Comparison of ENCODE assay signal across 8 mouse cellular contexts in genomic region chr7:24482208-24483020, GRCm38 (mm10). TPM values are rescaled to one million over a fixed set of nuclear protein-coding genes. Genes with fewer than 3 reads are reported as not detected.
A peak's percentile ranks its signal among the peaks of the same experiment; 100 is the strongest.
DNase-seq lines count a peak whose midpoint lies in the region; ATAC-seq and TF ChIP-seq lines count a peak whose summit lies in the region.

No protein-coding gene starts in this region.

- peak overlapping the region; percentile 67 for H3K4me3 ChIP-seq in liver, adult 2 months (ENCODE audit: insufficient read depth, low read depth, low read length)
- H3K4me3 ChIP-seq in embryonic fibroblast, embryonic 13.5 days (ENCODE audit: insufficient read depth, low read length): peak overlapping the region; percentile 8; the same call in 1 of the 2 replicates
- peak overlapping the region; percentile 84 for H3K4me3 ChIP-seq in limb, embryonic 10.5 days
- H3K4me3 ChIP-seq in neural tube, embryonic 13.5 days: peak overlapping the region; percentile 76

- peak overlapping the region; percentile 96 for H3K9ac ChIP-seq in liver, adult 2 months (ENCODE audit: low read depth, low read length)
- H3K9ac ChIP-seq in neural tube, embryonic 13.5 days: peak overlapping the region; percentile 96

- no peaks in the 10 kb centered on the region for H3K9me3 ChIP-seq in limb, embryonic 10.5 days (replicated peaks)
- H3K9me3 ChIP-seq in neural tube, embryonic 13.5 days: no peaks in the 10 kb centered on the region

- no peak for DNase-seq in liver, adult 2 months (ENCODE audit: extremely low read depth, low read depth, low spot score)
- DNase-seq in liver: no peak
- DNase-seq in limb, embryonic 10.5 days (ENCODE audit: low spot score): no peak
- DNase-seq in urinary bladder, adult 2 months (ENCODE audit: low spot score): no peak
- DNase-seq in layer of hippocampus, postnatal 25 days (ENCODE audit: extremely low spot score in 1 of 2, low spot score in 1 of 2): no peak
- DNase-seq in layer of hippocampus, adult 8-10 months (ENCODE audit: low spot score in 2 of 2): no peak

- TF ChIP-seq CTCF in liver, adult 2 months (IDR thresholded peaks at IDR 0.05; ENCODE audit: low read depth, low read length): no peak
- TF ChIP-seq CTCF in embryonic fibroblast, embryonic 13.5 days (IDR thresholded peaks at IDR 0.05; ENCODE audit: borderline replicate concordance, insufficient read depth, low read length): no peak

- no peaks in the 10 kb centered on the region for H3K27me3 ChIP-seq in liver, adult 2 months (ENCODE audit: control insufficient read depth, insufficient read depth, low read length)
- peaks cover 78% of the 10 kb centered on the region for H3K27me3 ChIP-seq in limb, embryonic 10.5 days (ENCODE audit: low read depth, poor library complexity, severe bottlenecking)
- H3K27me3 ChIP-seq in neural tube, embryonic 13.5 days: no peaks in the 10 kb centered on the region

- H3K27ac ChIP-seq in liver, adult 2 months (replicated peaks; ENCODE audit: insufficient read depth, low read depth, low read length): no peak overlapping the region
- H3K27ac ChIP-seq in embryonic fibroblast, embryonic 13.5 days (ENCODE audit: insufficient read depth, low read length): no peak overlapping the region
- peak overlapping the region; percentile 82 for H3K27ac ChIP-seq in limb, embryonic 10.5 days
- H3K27ac ChIP-seq in neural tube, embryonic 13.5 days (replicated peaks): peak overlapping the region; percentile 86

- TF ChIP-seq POLR2A in liver, adult 2 months (IDR thresholded peaks at IDR 0.05; ENCODE audit: extremely low read depth, insufficient read depth, low read length): no peak
- no peak for TF ChIP-seq POLR2A in embryonic fibroblast, embryonic 13.5 days (IDR thresholded peaks at IDR 0.05; ENCODE audit: low read depth, low read length)

- peak overlapping the region; percentile 86 for H3K4me2 ChIP-seq in neural tube, embryonic 13.5 days

- H3K79me2 ChIP-seq in liver, adult 2 months (ENCODE audit: control insufficient read depth, insufficient read depth, low read length): no peaks in the 10 kb centered on the region

- no peaks in the 10 kb centered on the region for H3K4me1 ChIP-seq in liver, adult 2 months (ENCODE audit: control insufficient read depth, insufficient read depth, low read length)
- H3K4me1 ChIP-seq in embryonic fibroblast, embryonic 13.5 days (ENCODE audit: control insufficient read depth, insufficient read depth, low read length): peaks cover 4% of the 10 kb centered on the region; the same call in 1 of the 2 replicates
- peaks cover 31% of the 10 kb centered on the region for H3K4me1 ChIP-seq in limb, embryonic 10.5 days
- H3K4me1 ChIP-seq in neural tube, embryonic 13.5 days (replicated peaks): peaks cover 70% of the 10 kb centered on the region

- peak; percentile 37 for ATAC-seq in neural tube, embryonic 13.5 days (ENCODE audit: low read depth)

- 11% methylated on average over 11 of the region's 38 CpGs for WGBS in liver, adult 2 months
- WGBS in limb, embryonic 10.5 days: 3% methylated on average over 22 of the region's 38 CpGs
- 2% methylated on average over 16 of the region's 38 CpGs for WGBS in neural tube, embryonic 13.5 days

- H3K36me3 ChIP-seq in liver, adult 2 months (ENCODE audit: control insufficient read depth, insufficient read depth, low read length): no peaks in the 10 kb centered on the region
- H3K36me3 ChIP-seq in limb, embryonic 10.5 days: no peaks in the 10 kb centered on the region
- no peaks in the 10 kb centered on the region for H3K36me3 ChIP-seq in neural tube, embryonic 13.5 days

RNA-seq across cellular contexts. Expression of gene Cadm4, which starts 0.6 kb away (rescaled TPM):
- 2.1 and 3.5 TPM in 2 replicates for total RNA-seq in liver, adult 2 months (2014; rRNA removed)
- 5.3 and 6.5 TPM in 2 replicates for polyA plus RNA-seq in liver, adult 2 months (2012; rRNA removed)
- 1.2 and 3.3 TPM in 2 replicates for polyA plus RNA-seq in embryonic fibroblast, embryonic 13.5 days (2011; ENCODE audit: insufficient read length, low read depth, missing spikeins)
- 2.9 and 4.5 TPM in 2 replicates for polyA plus RNA-seq in limb, embryonic 10.5 days (2016; fragmentation: Nextera tagmentation; extraction: Ambion mirVana)
- polyA plus RNA-seq in neural tube, embryonic 13.5 days (2015; fragmentation: Nextera tagmentation; extraction: Ambion mirVana): 56.3 and 71.3 TPM in 2 replicates
- 10.0 and 19.2 TPM in 2 replicates for polyA plus RNA-seq in urinary bladder, adult 2 months (2012; rRNA removed)
- 100 to 1,000 TPM; 156 to 179 TPM for total RNA-seq in layer of hippocampus, postnatal 25 days (2021)
- total RNA-seq in layer of hippocampus, adult 8-10 months (2022): 100 to 1,000 TPM; 123 to 166 (median 143) TPM

RNA-seq across cellular contexts. Expression of gene Plaur, which starts 20.1 kb away (rescaled TPM):
- 0.18 and 1.1 TPM in 2 replicates for total RNA-seq in liver, adult 2 months (2014; rRNA removed)
- polyA plus RNA-seq in liver, adult 2 months (2012; rRNA removed): 0.22 and 0.97 TPM in 2 replicates
- polyA plus RNA-seq in embryonic fibroblast, embryonic 13.5 days (2011; ENCODE audit: insufficient read length, low read depth, missing spikeins): 35.2 and 70.2 TPM in 2 replicates
- polyA plus RNA-seq in limb, embryonic 10.5 days (2016; fragmentation: Nextera tagmentation; extraction: Ambion mirVana): 2.2 and 2.5 TPM in 2 replicates
- polyA plus RNA-seq in neural tube, embryonic 13.5 days (2015; fragmentation: Nextera tagmentation; extraction: Ambion mirVana): 1.3 and 2.2 TPM in 2 replicates
- polyA plus RNA-seq in urinary bladder, adult 2 months (2012; rRNA removed): 18.8 and 28.9 TPM in 2 replicates
- 1 to 10 TPM in 1 of 2 experiments, under 1 TPM in 1; 0.40 to 1.0 TPM for total RNA-seq in layer of hippocampus, postnatal 25 days (2021)
- 1 to 10 TPM in 3 of 4 experiments, under 1 TPM in 1; 0.87 to 8.3 (median 2.7) TPM for total RNA-seq in layer of hippocampus, adult 8-10 months (2022)

RNA-seq across cellular contexts. Expression of gene Zfp428, which starts 24.4 kb away (rescaled TPM):
- 1.4 TPM in 2 replicates for total RNA-seq in liver, adult 2 months (2014; rRNA removed)
- polyA plus RNA-seq in liver, adult 2 months (2012; rRNA removed): 2.3 and 3.3 TPM in 2 replicates
- 5.6 and 8.9 TPM in 2 replicates for polyA plus RNA-seq in embryonic fibroblast, embryonic 13.5 days (2011; ENCODE audit: insufficient read length, low read depth, missing spikeins)
- polyA plus RNA-seq in limb, embryonic 10.5 days (2016; fragmentation: Nextera tagmentation; extraction: Ambion mirVana): 107 and 130 TPM in 2 replicates
- polyA plus RNA-seq in neural tube, embryonic 13.5 days (2015; fragmentation: Nextera tagmentation; extraction: Ambion mirVana): 243 and 251 TPM in 2 replicates
- polyA plus RNA-seq in urinary bladder, adult 2 months (2012; rRNA removed): 10.0 and 10.7 TPM in 2 replicates
- total RNA-seq in layer of hippocampus, postnatal 25 days (2021): 10 to 100 TPM; 39.8 to 45.0 TPM
- 10 to 100 TPM; 29.7 to 38.9 (median 34.5) TPM for total RNA-seq in layer of hippocampus, adult 8-10 months (2022)

RNA-seq across cellular contexts. Expression of gene AC161166.1, which starts 29.8 kb away (rescaled TPM):
- total RNA-seq in liver, adult 2 months (2014; rRNA removed): not detected in 2 replicates
- not detected in 2 replicates for polyA plus RNA-seq in liver, adult 2 months (2012; rRNA removed)
- polyA plus RNA-seq in embryonic fibroblast, embryonic 13.5 days (2011; ENCODE audit: insufficient read length, low read depth, missing spikeins): not detected in 2 replicates
- polyA plus RNA-seq in limb, embryonic 10.5 days (2016; fragmentation: Nextera tagmentation; extraction: Ambion mirVana): 1.0 and 1.4 TPM in 2 replicates
- 1.1 and 1.5 TPM in 2 replicates for polyA plus RNA-seq in neural tube, embryonic 13.5 days (2015; fragmentation: Nextera tagmentation; extraction: Ambion mirVana)
- polyA plus RNA-seq in urinary bladder, adult 2 months (2012; rRNA removed): not detected in 2 replicates
- not detected for total RNA-seq in layer of hippocampus, postnatal 25 days (2021)
- total RNA-seq in layer of hippocampus, adult 8-10 months (2022): not detected

RNA-seq across cellular contexts. Expression of gene Irgc1, which starts 30.3 kb away (rescaled TPM):
- total RNA-seq in liver, adult 2 months (2014; rRNA removed): not detected in 2 replicates
- polyA plus RNA-seq in liver, adult 2 months (2012; rRNA removed): 0.20 TPM in 1 of 2 replicates, not detected in the other
- polyA plus RNA-seq in embryonic fibroblast, embryonic 13.5 days (2011; ENCODE audit: insufficient read length, low read depth, missing spikeins): not detected in 2 replicates
- polyA plus RNA-seq in limb, embryonic 10.5 days (2016; fragmentation: Nextera tagmentation; extraction: Ambion mirVana): not detected in 2 replicates
- not detected in 2 replicates for polyA plus RNA-seq in neural tube, embryonic 13.5 days (2015; fragmentation: Nextera tagmentation; extraction: Ambion mirVana)
- 0.03 TPM in 1 of 2 replicates, not detected in the other for polyA plus RNA-seq in urinary bladder, adult 2 months (2012; rRNA removed)
- not detected for total RNA-seq in layer of hippocampus, postnatal 25 days (2021)
- not detected for total RNA-seq in layer of hippocampus, adult 8-10 months (2022)

Comparison
In these comparisons a context has a peak if more than half of its experiments do, and no peak if none do; other contexts are left out.
1. H3K27ac ChIP-seq: peak in limb, embryonic 10.5 days (single experiment) and neural tube, embryonic 13.5 days (single experiment); none in liver, adult 2 months (single experiment) and embryonic fibroblast, embryonic 13.5 days (single experiment).
2. H3K4me3 ChIP-seq: peak in every context shown above with its lines; median percentile 84 in limb, embryonic 10.5 days; 76 in neural tube, embryonic 13.5 days; 67 in liver, adult 2 months; 8 in embryonic fibroblast, embryonic 13.5 days.